Mouse (Mus musculus) adrenal gland, postnatal 10 days (tissue): ENCODE data around the gene Fbxl8. TPM values are rescaled to one million over a fixed set of nuclear protein-coding genes. Genes with fewer than 3 reads are reported as not detected.
A peak's percentile ranks its signal among the peaks of the same experiment; 100 is the strongest.

Experiments
- DNase-seq: peaks from one replicate; pipeline ENCODE4 v3.0.0; 2021; ENCODE audit warnings: mixed read lengths
- total RNA-seq, 2 experiments: library from RNA; stranded (reverse); gene quantifications; 2 replicates each; pipeline ENCODE4 v1.2.3; 2021

Fbxl8 gene
- total RNA-seq, 2 experiments from 2014 or later = 3.2 to 3.6 TPM

DNA sequence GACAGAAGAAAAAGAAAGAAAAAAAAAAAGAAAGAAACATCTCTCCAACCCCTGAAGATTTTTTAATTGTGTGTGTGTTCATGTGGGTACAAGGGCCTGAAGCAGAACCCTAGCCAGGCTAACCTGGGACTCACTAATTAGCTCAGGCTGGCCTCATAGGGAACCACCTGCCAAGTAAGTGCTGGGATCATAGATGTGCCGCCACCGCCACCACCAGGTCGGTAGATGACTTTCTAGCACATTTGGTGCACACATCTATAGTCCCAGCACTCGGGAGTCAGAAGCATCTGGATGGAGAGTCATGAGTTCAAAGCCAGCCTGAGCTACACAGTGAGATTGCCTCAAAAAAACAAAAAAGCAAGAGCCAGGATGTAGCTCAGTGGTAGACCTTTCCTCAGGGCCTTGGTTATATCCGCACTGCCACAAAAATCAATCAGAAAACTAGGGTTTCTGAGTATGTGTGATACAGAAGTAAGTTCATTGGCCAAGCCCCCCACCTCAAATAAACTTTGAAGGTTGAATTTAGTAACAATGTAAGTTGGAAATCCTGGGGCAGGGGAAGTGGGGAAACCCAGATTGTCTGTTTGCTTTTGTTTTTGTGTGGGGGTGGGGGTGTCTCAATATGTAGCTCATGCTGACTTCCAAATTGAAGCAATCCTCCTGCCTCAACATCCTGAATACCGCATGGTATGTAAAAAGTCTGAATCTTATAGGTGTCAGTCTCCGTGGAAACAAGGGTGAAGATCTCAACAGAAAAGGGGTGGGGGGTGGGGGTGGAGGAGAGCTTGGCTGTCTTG lies 6.9 kb upstream of the Fbxl8 start:
- DNase-seq = no peak

DNA sequence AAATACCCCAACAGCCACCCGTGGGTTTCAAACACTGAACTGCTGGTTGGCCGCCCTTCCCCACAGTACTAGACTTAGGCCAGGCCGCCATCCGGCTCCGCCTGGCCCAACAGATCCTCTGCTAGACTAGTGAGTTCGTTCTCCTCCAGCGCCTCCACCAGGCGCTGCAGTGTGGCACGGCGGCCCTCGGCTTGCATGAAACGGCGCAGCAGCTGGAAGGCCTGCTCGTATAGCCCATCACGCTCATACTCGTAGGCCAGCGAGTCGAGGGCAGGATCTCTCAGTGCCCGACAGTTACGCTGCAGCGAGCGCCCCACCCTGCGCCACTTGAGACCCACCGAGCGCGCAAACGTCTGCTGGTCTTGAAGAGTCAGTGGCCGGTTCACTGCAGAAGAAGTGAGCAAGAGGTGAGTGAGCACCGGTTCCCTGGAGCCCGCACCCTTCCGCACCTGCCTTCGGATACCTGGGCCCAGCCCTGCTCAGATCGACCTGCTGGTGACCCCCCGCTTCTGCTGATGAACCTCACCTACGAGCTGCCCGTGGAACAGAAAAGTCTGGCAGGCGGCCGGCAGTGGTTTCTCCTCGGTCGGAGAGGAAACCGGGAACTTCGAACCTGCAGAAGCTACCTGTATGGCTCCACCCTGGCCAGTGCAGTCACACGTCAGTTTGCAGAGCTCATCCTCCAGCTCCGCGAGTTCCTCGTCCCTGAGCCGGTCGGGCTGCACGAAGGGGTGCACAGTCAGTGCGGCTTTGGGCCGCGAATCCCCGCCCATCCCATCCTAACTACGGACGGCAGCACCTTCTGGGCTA lies 5.3 kb upstream of the Fbxl8 start:
- peak; percentile 38 for DNase-seq

DNA sequence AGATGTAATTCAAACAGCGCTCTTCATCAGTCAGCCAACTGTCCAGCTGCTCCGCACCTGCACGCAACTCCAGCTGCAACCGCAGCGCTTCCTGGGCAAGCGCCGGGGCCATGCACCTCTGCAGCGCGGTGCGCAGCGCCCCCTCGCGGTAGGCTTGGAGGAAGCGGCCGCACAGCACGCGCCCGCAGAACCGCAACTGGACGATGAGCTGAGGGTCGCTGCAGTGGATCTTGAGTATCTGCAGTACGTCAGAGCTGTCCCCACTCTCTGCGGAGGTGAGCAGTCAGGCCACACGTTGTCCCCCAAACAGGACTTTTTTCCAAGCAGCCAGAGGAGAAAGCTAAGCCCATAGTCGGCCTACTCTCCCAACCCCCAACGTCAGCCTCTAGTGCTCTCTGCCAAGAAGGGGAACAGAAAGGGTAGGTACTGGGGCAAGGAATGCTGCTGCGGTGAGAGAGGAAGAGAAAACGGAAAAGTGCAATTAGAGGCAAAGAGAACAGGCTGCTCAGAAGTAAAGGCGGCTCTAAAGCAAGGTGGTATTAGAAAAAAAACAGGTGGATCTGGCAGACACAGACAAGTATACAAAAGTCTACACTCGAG lies 4.6 kb upstream of the Fbxl8 start:
- DNase-seq = peak; percentile 90

DNA sequence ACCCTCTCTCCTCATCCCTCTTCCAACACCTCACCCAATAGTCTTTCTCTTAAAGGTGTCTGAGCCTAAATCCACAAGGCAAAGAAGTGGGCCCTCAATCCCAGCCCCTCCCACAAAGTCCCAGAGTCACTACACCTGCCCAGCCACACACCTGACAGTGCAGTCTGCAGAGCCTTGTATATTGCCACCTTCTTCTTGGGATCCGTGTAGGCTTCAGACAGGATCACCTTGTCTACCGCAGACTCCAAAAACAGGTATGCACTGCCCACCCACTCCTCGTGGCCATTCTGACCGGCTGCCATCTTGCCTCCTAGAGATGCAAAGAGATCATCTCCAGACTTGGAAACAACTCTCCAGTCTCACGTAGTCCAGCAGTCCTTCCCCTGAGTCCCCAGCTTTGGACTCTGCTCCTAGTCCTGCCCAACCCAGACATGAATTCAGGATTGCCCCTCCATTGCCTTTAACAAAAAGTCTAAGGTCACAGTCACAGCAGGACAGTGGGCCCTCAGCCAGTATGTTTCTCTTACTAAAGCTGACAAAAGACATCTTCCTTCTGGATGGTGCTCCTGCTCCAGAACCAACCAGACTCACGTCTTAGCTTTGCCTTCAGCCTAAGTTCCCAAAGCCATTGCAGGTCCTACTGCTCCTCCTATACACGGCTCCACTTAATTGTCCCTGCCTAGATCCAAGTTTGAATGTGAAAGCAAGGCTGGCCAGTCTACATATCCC lies 3.9 kb upstream of the Fbxl8 start:
- no peak for DNase-seq

DNA sequence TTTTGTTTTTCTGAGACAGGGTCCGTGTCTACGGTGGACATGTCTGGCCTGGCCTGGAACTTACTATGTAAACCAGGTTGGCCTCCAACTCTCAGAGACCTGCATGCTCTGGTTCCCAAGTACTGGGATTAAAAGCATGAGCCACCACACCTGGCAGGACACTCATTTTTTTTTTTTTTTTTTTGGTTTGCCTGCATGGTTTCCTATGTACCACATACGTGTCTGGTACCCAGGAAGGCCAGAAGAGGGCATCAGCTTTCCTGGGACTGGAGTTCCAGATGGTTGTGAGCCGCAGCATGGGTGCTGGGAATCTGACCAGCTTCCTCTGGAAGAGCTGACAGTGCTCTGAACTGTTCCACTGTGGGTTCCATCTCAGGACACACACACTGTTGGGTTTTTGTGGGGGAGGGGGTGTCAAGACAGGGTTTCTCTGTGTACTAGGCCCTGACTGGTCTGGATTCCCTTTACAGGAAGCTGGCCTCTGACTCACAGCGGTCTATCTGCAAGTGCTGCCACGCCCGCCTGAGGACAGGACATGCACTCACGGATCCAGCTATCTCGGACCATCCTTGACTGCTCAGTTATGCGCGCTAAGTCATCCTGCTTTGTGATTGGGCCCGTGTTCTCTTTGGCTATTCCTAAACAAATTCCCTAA lies 3.0 kb upstream of the Fbxl8 start:
- DNase-seq = no peak

DNA sequence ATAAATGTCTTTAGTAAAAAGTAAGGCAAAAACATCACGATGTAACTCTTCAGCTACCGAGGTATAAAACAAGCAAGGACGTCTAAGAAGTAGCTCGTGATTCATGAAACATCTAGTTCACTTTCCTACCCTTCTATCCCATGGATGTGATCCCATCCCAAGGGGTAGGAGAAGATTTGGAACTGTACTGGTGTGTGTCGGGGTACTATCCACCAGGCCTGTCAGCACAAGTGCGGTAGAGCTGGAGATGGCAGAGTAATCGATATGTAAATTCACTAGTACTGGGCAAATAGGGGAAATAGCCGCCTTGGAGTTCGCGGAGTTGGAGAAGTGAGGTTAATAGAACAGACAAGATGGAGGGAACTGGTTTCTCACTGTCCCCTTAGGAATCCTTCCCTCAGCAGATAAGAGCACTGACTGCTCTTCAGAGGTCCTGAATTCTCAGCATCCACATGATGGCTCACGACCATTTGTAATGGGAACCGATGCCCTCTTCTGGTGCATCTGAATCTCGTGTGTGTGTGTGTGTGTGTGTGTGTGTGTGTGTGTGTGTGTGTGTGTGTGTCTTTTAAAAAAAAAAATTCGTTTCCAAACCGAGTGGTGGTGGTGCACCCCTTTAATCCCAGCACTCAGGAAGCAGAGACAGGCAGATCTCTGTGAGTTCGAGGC lies 1.1 kb upstream of the Fbxl8 start:
- DNase-seq = no peak

DNA sequence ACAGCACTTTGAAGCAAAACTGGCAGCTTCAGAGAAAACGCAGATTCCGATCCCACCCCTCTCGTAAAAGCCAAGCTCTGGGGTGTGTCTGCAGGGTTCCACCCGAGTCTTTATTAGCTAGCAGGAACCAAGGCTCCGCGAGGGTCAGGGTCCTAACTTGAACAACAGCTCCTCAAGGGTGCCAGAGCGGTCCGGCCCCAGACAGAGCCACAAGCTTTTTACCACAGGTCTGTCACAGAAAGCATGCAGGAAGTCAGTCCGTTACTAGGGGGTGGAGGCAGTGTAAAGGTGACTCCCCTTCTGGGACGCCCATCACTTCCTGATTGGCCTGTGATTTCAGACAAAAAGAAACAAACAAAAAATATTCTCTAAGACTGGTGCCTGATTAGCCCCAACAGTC lies 680 bp downstream of the Fbxl8 start:
- DNase-seq = no peak

DNA sequence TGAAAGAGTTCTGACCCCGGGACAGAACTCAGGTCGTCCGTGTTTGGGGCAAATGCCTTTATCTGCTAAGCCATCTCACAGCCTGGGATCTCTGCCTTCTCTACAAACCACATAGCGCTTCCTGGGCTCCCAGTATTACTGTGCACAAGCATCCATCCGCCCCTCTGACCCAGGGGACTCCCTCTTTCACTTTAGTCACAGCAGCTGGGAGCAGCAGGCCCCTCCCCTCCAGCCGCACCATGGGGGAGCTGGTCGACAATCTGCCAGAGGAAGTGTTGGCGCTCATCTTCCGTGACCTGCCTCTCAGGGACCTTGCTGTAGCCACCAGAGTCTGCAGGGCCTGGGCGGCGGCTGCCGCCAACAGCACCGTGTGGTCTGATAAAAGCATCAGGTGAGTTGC lies 2.3 kb downstream of the Fbxl8 start:
- DNase-seq = no peak

DNA sequence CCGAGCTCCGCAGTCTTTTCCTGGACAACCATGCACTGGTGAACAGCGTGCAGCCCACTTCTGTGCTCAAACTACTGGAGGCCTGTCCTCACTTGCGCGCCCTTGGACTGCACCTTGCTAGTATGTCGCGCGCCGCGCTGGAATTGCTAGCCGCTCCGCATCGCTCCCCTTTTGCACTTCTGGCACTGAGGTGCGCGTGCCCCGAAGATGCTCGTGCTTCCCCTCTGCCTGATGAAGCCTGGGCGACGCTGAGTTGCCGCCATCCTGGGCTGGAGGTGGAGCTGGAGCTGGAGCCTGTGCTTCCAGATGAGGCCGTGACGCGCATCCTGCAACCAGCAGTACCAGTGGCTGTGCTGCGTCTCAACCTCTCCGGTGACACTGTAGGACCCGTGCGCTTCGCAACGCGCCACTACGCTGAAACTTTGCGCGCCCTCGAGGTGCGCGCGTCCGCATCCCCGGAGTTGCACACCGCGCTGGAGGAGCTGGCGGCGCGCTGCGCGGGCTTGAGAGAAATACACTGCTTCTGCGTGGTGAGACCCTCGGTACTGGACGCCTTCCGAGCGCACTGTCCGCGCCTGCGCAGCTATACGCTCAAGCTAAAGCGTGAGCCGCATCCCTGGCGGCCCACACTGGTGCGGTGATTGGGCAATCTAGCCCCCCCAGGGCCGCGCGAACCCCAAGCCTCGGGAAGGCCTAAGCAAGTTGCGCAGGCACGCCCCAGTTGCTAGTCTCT lies 4.1 kb downstream of the Fbxl8 start:
- peak; percentile 49 for DNase-seq

DNA sequence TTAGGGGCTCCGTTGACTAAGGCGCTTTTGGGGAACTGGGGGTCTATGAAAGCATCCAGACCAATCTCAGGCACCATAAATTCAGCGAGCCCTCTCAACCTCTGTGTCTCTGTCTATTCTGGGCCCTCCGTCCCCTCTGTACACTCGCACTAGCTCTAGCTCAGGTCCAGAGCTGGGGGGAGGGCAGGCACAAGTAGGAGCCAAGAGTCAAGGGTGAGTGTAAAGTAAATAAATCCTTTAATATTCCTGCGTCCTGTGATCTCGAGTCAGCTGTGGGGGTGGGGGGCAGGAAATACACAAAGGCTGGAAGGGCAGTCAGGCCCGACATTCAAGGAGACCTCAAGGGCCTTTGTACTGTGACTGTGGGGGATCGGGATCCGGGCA lies 4.6 kb downstream of the Fbxl8 start:
- peak; percentile 35 for DNase-seq

DNA sequence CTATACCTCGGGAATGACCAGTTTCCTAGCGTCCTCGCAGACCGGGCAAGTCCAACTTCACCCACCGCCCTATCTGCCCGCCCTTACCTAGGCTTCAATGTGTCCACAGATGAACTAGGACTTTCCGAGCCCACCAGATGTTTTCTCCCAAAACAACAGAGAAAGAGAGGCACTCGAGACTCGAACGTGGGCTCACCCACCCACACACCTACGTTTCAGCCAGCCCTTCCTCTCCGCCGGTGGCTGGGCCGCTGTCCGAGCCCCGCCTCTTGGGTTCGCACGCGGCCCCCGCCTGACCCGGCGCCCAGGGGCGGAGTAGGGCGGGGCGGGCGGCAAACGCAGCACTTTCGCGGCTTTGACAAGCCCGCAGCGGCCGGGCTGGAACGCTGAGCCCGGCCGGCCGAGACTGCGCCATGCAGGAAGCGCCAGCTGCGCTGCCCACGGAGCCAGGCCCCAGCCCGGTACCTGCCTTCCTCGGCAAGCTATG lies 5.1 kb downstream of the Fbxl8 start, which contains the start of gene Hsf4:
Hsf4 (plus strand) TSS at position 341 of the 487 bp plus-strand sequence.
- peak; percentile 82 for DNase-seq

DNA sequence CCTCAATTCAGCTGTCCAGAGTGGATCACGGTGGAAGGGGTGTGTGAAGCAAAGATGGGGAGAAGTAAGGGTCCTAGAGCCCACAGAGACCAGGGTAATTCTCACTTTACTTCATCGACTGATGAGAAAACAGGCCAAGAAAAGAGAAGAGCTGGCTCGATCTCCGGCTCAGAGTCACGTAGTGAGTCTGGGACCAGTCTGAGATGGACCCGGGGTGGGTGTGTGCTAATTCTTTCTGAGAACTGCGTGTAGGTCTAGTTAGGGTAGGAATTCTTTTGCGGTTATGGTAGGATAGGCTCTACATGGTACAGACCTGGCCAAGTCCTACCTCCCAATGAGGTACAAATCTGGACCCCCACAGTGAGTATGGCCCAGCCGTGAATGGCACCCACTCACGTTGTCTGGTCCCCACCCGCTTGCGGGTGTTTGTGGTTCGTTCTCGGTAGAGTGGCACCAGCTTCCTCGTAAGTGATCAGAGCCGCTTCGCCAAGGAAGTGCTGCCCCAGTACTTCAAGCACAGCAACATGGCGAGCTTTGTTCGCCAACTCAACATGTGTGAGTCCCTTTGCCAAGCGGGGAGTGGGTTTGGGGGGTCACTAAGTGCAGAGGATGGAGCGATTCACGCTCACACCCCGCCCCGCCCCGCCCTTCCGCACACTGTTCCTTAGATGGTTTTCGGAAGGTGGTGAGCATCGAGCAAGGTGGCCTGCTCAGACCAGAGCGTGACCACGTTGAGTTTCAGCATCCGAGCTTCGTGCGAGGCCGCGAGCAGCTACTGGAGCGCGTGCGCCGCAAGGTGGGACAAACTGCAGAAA lies 5.9 kb downstream of the Fbxl8 start:
- no peak for DNase-seq

DNA sequence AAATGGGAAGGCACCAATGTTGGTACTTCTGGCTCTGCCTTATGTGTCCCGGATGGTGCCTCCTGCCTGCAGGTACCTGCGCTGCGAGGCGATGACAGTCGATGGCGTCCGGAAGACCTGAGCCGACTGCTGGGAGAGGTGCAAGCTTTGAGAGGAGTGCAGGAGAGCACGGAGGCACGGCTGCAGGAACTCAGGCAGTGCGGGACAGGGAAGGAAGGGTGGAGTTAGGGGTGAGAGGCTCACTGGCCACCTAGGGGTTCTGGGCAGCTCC lies 6.4 kb downstream of the Fbxl8 start:
- DNase-seq = no peak

DNA sequence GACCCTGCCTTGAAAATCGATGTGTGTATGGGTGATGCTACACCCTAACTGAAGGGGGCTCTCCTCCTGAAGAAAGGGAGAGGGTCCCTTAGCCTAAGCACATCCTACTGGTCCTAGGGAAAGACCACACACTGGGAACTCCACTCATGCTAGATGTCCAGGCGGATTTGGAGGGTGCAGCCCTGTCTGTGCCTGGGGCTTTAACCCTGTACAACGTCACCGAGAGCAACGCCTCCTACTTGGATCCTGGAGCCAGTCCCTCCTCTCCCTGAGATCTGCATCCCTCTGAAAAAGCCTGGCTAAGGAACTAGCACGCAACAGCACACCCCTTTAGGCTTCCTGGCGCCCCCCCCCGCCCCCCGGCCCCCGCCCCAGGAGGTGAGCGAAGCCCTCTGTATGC lies 10.9 kb downstream of the Fbxl8 start:
- no peak for DNase-seq

DNA sequence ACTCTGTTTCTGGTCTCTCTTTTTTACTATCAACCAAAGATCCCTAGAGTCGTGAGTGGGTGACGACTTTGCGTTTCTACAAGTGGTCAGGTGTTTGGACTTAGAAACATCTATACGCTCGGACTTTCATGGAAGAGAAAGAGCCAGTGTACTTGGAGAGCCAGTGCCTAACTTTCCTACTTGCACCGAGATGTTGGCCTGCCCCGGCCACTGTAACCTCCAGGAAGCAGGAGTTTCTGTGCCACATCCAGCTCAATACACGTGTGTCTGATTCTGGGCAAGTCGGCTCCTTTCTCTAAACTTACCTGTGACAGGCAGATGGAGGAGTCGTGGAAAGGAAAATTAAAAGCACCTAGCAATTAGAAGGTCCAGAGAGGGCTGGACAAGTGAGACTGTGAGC lies 11.4 kb downstream of the Fbxl8 start, which contains the start of gene Nol3:
Nol3 (plus strand) TSS at position 301 of the 400 bp plus-strand sequence.
- no peak for DNase-seq

DNA sequence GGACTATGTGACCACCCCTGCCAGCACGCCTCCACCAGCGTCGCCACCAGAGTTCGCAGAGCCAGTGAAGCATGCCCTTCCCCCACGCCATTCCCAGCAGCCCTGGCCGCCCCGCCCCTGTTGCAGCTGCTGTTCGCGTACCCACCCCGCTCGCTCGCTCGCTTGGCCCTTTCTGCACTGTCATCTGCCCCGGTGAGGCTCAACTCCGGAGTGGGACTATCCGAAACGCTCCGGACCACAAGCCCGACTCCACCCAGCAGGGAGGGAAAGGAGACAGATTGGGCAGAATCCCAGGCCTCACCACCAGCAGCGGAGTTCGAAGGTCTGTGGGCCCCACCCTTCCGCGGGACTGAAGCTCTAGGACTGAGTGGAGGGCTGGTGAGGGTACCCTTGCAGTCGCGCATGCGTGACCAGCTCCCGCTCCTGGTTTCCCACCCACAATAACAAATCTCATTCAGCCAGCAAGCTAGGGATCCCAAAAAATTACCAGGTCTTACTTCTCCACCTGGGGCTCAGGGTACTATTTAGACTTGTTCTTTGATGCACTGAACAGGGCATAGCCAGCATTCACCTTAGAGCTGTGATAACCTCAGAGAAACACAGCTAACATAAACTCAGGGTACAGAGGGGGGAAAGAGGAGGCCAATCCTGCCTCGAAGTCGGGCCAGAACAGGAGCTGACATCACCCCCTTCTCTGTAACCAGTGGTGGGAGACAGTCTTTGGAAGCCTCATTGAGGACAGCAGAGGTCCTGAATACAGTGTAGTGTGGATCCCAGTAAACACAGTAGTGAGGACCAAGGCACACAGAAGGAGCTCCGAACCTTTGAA lies 12.1 kb downstream of the Fbxl8 start:
- peak; percentile 72 for DNase-seq

DNA sequence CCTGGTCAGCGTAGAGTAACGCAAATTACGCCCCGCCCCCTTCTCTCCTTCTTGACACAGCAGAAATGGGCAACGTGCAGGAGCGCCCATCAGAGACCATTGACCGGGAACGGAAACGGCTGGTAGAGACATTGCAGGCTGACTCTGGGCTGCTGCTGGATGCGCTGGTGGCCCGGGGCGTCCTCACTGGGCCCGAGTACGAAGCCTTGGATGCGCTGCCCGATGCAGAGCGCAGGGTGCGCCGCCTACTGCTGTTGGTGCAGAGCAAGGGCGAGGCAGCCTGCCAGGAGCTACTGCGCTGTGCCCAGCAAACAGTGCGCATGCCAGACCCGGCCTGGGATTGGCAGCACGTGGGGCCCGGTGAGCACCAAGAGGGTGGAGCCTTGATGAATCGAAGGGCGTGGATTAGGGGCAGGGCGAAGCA lies 14.5 kb downstream of the Fbxl8 start:
- peak; percentile 94 for DNase-seq

DNA sequence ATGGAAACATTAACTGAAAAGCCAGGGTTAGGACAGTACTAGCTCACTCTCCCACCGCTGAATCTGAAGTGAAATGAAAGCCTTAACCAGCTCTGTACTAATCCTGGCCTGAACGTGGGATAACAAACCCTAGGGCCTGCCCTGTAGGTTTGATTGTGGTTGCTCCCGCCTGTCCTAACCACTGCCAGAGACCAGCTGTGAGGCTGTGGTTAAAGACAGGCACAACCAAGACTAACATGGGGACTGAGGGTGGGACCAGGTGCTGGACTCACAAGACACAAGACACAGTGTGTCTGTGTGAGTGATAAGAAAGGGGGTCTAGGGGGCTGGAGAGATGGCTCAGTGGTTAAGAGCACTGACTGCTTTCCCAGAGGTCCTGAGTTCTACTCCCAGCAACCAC lies 16.1 kb downstream of the Fbxl8 start:
- no peak for DNase-seq

DNA sequence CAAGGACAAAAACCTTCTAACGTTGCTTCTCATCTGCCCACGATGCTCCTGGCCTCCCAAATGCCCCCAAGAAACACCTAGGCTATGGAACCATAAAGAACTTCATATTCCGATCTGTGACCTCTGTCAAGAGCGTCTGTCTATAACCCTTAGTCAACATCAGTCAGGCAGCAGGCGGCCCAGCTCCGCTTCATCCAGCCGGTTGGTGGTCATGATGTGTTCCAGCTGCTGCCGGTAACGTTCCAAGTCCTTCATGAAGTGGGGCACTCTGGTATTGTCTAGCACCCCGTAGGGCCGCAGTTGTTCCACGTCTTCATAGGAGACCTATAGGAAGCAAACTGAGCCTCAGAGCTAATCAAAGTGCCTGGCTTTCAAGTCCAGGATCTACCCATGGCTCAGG lies 17.4 kb downstream of the Fbxl8 start:
- no peak for DNase-seq
